In genomic region chr9:106890496-106891240, GRCm38 (mm10) we compare ENCODE assay signal across 8 mouse cellular contexts. TPM values are rescaled to one million over a fixed set of nuclear protein-coding genes. Genes with fewer than 3 reads are reported as not detected.
A peak's percentile ranks its signal among the peaks of the same experiment; 100 is the strongest.
DNase-seq lines count a peak whose midpoint lies in the region; ATAC-seq and TF ChIP-seq lines count a peak whose summit lies in the region.

No protein-coding gene starts in this region.

- H3K4me3 ChIP-seq in gastrocnemius, adult 2 months: peak overlapping the region; percentile 94
- H3K4me3 ChIP-seq in limb, embryonic 14.5 days (replicated peaks; ENCODE audit: low read length): peak overlapping the region; percentile 92
- H3K4me3 ChIP-seq in testis, adult 2 months (ENCODE audit: control insufficient read depth, low read depth, low read length): peak overlapping the region; percentile 94

- intact Hi-C loops in gastrocnemius, adult 2 months (cut with DNase I): loop anchor here (2.0 to 5.0 kb wide), 2 partner anchors 400 to 447 kb away; partner anchors contain the start of gene Hemk1
- intact Hi-C loops in gastrocnemius, postnatal 14 days (cut with DNase I; ENCODE audit: low total_unique reads): loop anchor here (10.0 kb wide), 1 partner anchor 624 kb away; no protein-coding TSS in a partner anchor
- intact Hi-C loops in heart, postnatal 10 days (cut with DNase I): loop anchor here (5.0 kb wide), 1 partner anchor 452 kb away; the partner anchor contains the start of gene 6430571L13Rik
- intact Hi-C loops in left cerebral cortex, postnatal 36 days (cut with DNase I): no loop called here

- 68% methylated on average over 8 of the region's 8 CpGs for WGBS in limb, embryonic 14.5 days

- TF ChIP-seq CTCF in gastrocnemius, adult 2 months (IDR thresholded peaks at IDR 0.05): no peak
- no peak for TF ChIP-seq CTCF in testis, adult 2 months (IDR thresholded peaks at IDR 0.05; ENCODE audit: control insufficient read depth, insufficient read depth, insufficient replicate concordance, low read depth, low read length)

- H3K36me3 ChIP-seq in limb, embryonic 14.5 days (ENCODE audit: control insufficient read depth, insufficient read depth, low read length): peaks cover 31% of the 10 kb centered on the region
- H3K36me3 ChIP-seq in testis, adult 2 months (ENCODE audit: control insufficient read depth, insufficient read depth, low read length): peaks cover 3% of the 10 kb centered on the region

- H3K4me2 ChIP-seq in limb, embryonic 14.5 days (replicated peaks; ENCODE audit: low read depth, low read length, severe bottlenecking): peak overlapping the region; percentile 69

- H3K9ac ChIP-seq in limb, embryonic 14.5 days (ENCODE audit: low read depth, low read length, severe bottlenecking): peak overlapping the region; percentile 89

- TF ChIP-seq POLR2A in limb, embryonic 14.5 days (IDR thresholded peaks at IDR 0.05; ENCODE audit: borderline replicate concordance, extremely low read depth, insufficient read depth, insufficient read length): no peak
- no peak for TF ChIP-seq POLR2A in testis, adult 2 months (IDR thresholded peaks at IDR 0.05; ENCODE audit: control insufficient read depth, low read depth, low read length)

- H3K27ac ChIP-seq in gastrocnemius, adult 2 months: peak overlapping the region; percentile 99
- H3K27ac ChIP-seq in limb, embryonic 14.5 days (replicated peaks; ENCODE audit: low read depth, low read length): no peak overlapping the region
- peak overlapping the region; percentile 91 for H3K27ac ChIP-seq in testis, adult 2 months (ENCODE audit: control insufficient read depth, insufficient read depth, low read depth, low read length)

- no peaks in the 10 kb centered on the region for H3K27me3 ChIP-seq in limb, embryonic 14.5 days (ENCODE audit: control insufficient read depth, insufficient read depth, low read length)
- no peaks in the 10 kb centered on the region for H3K27me3 ChIP-seq in testis, adult 2 months (ENCODE audit: control insufficient read depth, insufficient read depth, low read length)

- no peak for ATAC-seq in limb, embryonic 14.5 days (ENCODE audit: low FRiP score, low read depth)

- no peak for DNase-seq in gastrocnemius, adult 2 months
- no peak for DNase-seq in gastrocnemius, postnatal 14 days
- DNase-seq in adrenal gland, postnatal 25 days: peak; percentile 67
- DNase-seq in heart, postnatal 10 days: peak; percentile 20 to 35
- no peak for DNase-seq in limb, embryonic 14.5 days (ENCODE audit: low spot score)
- no peak for DNase-seq in left cerebral cortex, postnatal 36 days (ENCODE audit: low spot score in 2 of 2)
- DNase-seq in layer of hippocampus, adult 8-10 months (ENCODE audit: low spot score in 2 of 2): no peak

- H3K4me1 ChIP-seq in limb, embryonic 14.5 days (ENCODE audit: control insufficient read depth, insufficient read depth, low read length): peaks cover 11% of the 10 kb centered on the region
- peaks cover 4% of the 10 kb centered on the region for H3K4me1 ChIP-seq in testis, adult 2 months (ENCODE audit: control insufficient read depth, insufficient read depth, low read length)

- H3K9me3 ChIP-seq in limb, embryonic 14.5 days (ENCODE audit: control insufficient read depth, low read length): no peaks in the 10 kb centered on the region

RNA-seq across cellular contexts. Expression of gene Manf, which starts 1.1 kb away (rescaled TPM):
- 10 to 100 TPM; 42.1 to 58.2 TPM for total RNA-seq in gastrocnemius, adult 2 months (2021)
- 10 to 100 TPM; 47.4 to 61.3 TPM for total RNA-seq in gastrocnemius, postnatal 14 days (2021)
- total RNA-seq in adrenal gland, postnatal 25 days (2021): 240 and 250 TPM in 2 replicates
- 10 to 100 TPM; 95.7 to 95.9 TPM for total RNA-seq in heart, postnatal 10 days (2021)
- 79.7 and 110 TPM in 2 replicates for polyA plus RNA-seq in limb, embryonic 14.5 days (2012; rRNA removed)
- 230 and 268 TPM in 2 replicates for polyA plus RNA-seq in limb, embryonic 14.5 days (2014; fragmentation: Nextera tagmentation; extraction: Ambion mirVana)
- 80.4 and 82.2 TPM in 2 replicates for polyA plus RNA-seq in testis, adult 2 months (2012; rRNA removed)
- 100 to 1,000 TPM; 113 to 135 TPM for total RNA-seq in left cerebral cortex, postnatal 36 days (2021)
- total RNA-seq in layer of hippocampus, adult 8-10 months (2022): 100 to 1,000 TPM in 2 of 4 experiments, 10 to 100 TPM in 2; 86.3 to 179 (median 133) TPM

RNA-seq across cellular contexts. Expression of gene Rbm15b, which starts 3.4 kb away (rescaled TPM):
- 1 to 10 TPM; 5.9 to 7.5 TPM for total RNA-seq in gastrocnemius, adult 2 months (2021)
- total RNA-seq in gastrocnemius, postnatal 14 days (2021): 1 to 10 TPM; 6.8 to 9.9 TPM
- total RNA-seq in adrenal gland, postnatal 25 days (2021): 23.2 and 28.0 TPM in 2 replicates
- total RNA-seq in heart, postnatal 10 days (2021): 10 to 100 TPM; 18.1 to 19.8 TPM
- polyA plus RNA-seq in limb, embryonic 14.5 days (2012; rRNA removed): 18.8 and 20.4 TPM in 2 replicates
- polyA plus RNA-seq in limb, embryonic 14.5 days (2014; fragmentation: Nextera tagmentation; extraction: Ambion mirVana): 21.3 and 22.3 TPM in 2 replicates
- polyA plus RNA-seq in testis, adult 2 months (2012; rRNA removed): 4.5 and 4.6 TPM in 2 replicates
- 10 to 100 TPM; 50.1 to 61.8 TPM for total RNA-seq in left cerebral cortex, postnatal 36 days (2021)
- total RNA-seq in layer of hippocampus, adult 8-10 months (2022): 10 to 100 TPM; 47.6 to 54.0 (median 48.4) TPM

Comparison
In these comparisons a context has a peak if more than half of its experiments do, and no peak if none do; other contexts are left out.
1. DNase-seq: peak in adrenal gland, postnatal 25 days (single experiment) and heart, postnatal 10 days (2 of 2); none in gastrocnemius, adult 2 months (single experiment), gastrocnemius, postnatal 14 days (single experiment), limb, embryonic 14.5 days (single experiment), left cerebral cortex, postnatal 36 days (0 of 2) and layer of hippocampus, adult 8-10 months (0 of 2).
2. Peak in every context shown above with its lines, with median percentiles within 50 percentile points of each other: H3K4me3 ChIP-seq.